Mouse (Mus musculus): Measurements from ENCODE around the gene Ephb1. TPM values are rescaled to one million over a fixed set of nuclear protein-coding genes. Genes with fewer than 3 reads are reported as not detected.

Gene Ephb1
- polyA plus RNA-seq, 1 experiment from 2014 or later: 6.6 TPM

GRCm38 (mm10) chr9:102045111-102045861, 309.2 kb downstream of the Ephb1 start:
- ATAC-seq: no peak

DNA sequence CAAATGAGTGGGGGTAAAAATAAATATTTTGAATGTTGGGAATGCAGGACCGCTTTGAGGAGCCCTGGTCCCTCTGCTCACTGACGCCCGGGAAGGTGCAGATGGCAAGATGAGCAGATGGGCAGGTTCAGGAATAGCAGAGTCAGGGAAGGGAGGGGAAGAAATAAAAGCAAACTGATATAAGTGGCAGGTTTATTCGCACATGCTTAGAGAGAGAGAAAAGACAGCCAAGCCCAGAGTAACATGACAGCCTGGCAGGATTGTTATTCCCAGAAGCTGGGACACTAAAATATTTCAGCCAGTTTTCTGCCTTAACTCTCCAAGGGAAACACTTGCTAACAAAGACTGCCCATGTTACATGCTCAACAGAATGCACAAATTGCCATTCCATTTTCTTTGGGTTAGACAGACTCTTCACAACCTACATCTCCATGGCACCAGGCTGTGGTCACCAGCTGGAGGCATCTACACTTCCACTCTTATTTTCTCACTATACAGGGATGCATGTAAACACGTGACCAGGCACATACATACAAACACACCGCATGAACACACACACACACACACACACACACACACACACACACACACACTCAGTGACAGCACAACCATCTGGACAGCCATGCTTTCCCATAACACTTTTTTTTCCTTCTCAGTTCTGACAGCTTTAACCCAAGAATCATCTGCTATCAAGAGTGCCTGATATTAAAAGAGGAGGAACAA, 315.3 kb downstream of the Ephb1 start:
- no peak for ATAC-seq
- Histone ChIP-seq H3K4me3 (replicated peaks) (no peak overlapping the region), H3K9ac (no peak overlapping the region), H3K4me2 (replicated peaks) (no peak overlapping the region), H3K27ac (no peak overlapping the region), H3K4me1 (replicated peaks) (no peaks in the 10 kb centered on the region), H3K27me3 (replicated peaks) (no peaks in the 10 kb centered on the region), H3K9me3 (no peaks in the 10 kb centered on the region), H3K36me3 (no peaks in the 10 kb centered on the region)
- 55% methylated on average over 6 of the region's 6 CpGs for WGBS

More at GRCm38 (mm10) chr9:102045111-102045861, 309.2 kb downstream of the Ephb1 start:
- no peak overlapping the region for H3K4me2 ChIP-seq (replicated peaks)
- no peak overlapping the region for H3K9ac ChIP-seq
- no peaks in the 10 kb centered on the region for H3K27me3 ChIP-seq (replicated peaks)
- H3K27ac ChIP-seq: no peak overlapping the region
- no peak overlapping the region for H3K4me3 ChIP-seq (replicated peaks)
- no peaks in the 10 kb centered on the region for H3K4me1 ChIP-seq (replicated peaks)
- 36% methylated on average over 8 of the region's 8 CpGs for WGBS
- no peaks in the 10 kb centered on the region for H3K36me3 ChIP-seq
- no peaks in the 10 kb centered on the region for H3K9me3 ChIP-seq

GRCm38 (mm10) chr9:102036132-102036531, 318.4 kb downstream of the Ephb1 start:
- H3K27me3 ChIP-seq (replicated peaks): no peaks in the 10 kb centered on the region
- no peaks in the 10 kb centered on the region for H3K36me3 ChIP-seq
- H3K9ac ChIP-seq: no peak overlapping the region
- no peaks in the 10 kb centered on the region for H3K4me1 ChIP-seq (replicated peaks)
- ATAC-seq: no peak
- H3K9me3 ChIP-seq: no peaks in the 10 kb centered on the region
- H3K4me2 ChIP-seq (replicated peaks): no peak overlapping the region
- no peak overlapping the region for H3K27ac ChIP-seq
- 69% methylated on average over 5 of the region's 5 CpGs for WGBS
- no peak overlapping the region for H3K4me3 ChIP-seq (replicated peaks)

DNA sequence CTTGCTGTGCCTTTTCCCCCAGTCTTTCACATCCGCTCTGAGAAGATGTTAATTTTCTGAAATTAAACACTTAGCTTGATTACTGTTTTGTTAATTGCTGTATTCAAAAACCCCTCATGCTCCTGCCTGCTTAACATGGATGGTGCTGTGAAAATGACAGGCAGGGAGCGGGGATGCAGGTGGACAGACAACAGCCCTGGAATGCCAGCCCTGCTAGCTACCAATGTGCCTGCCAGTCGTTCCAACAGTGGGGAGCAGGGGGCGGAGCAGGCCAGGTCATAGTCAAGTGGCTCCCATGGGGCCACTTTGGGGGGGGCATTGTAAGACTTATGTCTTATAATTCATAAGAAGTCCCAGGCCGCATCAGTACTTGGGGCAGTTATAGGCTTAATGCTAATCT, 321.3 kb downstream of the Ephb1 start:
- H3K27me3 ChIP-seq (replicated peaks): no peaks in the 10 kb centered on the region

GRCm38 (mm10) chr9:102032376-102032775, 322.1 kb downstream of the Ephb1 start:
- no peak overlapping the region for H3K27ac ChIP-seq
- H3K4me1 ChIP-seq (replicated peaks): no peaks in the 10 kb centered on the region
- no peak overlapping the region for H3K4me3 ChIP-seq (replicated peaks)
- no peaks in the 10 kb centered on the region for H3K9me3 ChIP-seq
- WGBS: 69% methylated on average over 8 of the region's 8 CpGs
- no peak overlapping the region for H3K4me2 ChIP-seq (replicated peaks)
- H3K36me3 ChIP-seq: no peaks in the 10 kb centered on the region
- no peak for ATAC-seq
- H3K27me3 ChIP-seq (replicated peaks): no peaks in the 10 kb centered on the region
- H3K9ac ChIP-seq: no peak overlapping the region

More for the DNA sequence above, 321.3 kb downstream of the Ephb1 start:
- Histone ChIP-seq H3K4me3 (replicated peaks) (no peak overlapping the region), H3K4me2 (replicated peaks) (no peak overlapping the region), H3K9me3 (no peaks in the 10 kb centered on the region), H3K4me1 (replicated peaks) (no peaks in the 10 kb centered on the region), H3K9ac (no peak overlapping the region), H3K27ac (no peak overlapping the region), H3K36me3 (no peaks in the 10 kb centered on the region)
- no peak for ATAC-seq
- WGBS: 77% methylated on average over 5 of the region's 5 CpGs

GRCm38 (mm10) chr9:102029661-102030060, 324.8 kb downstream of the Ephb1 start:
- H3K27ac ChIP-seq: no peak overlapping the region
- H3K27me3 ChIP-seq (replicated peaks): no peaks in the 10 kb centered on the region
- no peaks in the 10 kb centered on the region for H3K9me3 ChIP-seq
- no peak for ATAC-seq
- 85% methylated on average over 7 of the region's 7 CpGs for WGBS
- no peaks in the 10 kb centered on the region for H3K36me3 ChIP-seq
- no peak overlapping the region for H3K9ac ChIP-seq
- H3K4me2 ChIP-seq (replicated peaks): no peak overlapping the region
- no peaks in the 10 kb centered on the region for H3K4me1 ChIP-seq (replicated peaks)
- H3K4me3 ChIP-seq (replicated peaks): no peak overlapping the region

DNA sequence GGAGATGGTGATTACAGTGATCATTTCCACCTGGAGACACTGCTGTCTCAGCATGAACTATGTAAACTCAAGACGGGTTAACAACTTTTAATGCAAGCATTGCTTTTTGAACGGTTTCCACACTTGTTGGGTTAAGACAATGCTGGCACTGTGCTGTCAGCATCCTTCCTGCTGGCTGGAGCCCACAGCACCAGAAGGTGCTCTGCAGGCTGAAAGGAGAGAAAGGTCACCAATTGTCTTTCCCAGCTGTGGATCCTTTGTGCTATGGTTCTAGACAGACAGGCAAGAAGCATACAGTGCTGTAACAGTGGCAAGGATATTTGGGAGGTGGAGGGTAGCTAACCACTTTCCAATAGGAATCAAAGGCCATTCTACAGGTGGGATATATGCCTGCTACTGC, 328.4 kb downstream of the Ephb1 start:
- ATAC-seq: no peak
- no peaks in the 10 kb centered on the region for H3K4me1 ChIP-seq (replicated peaks)
- H3K4me3 ChIP-seq (replicated peaks): no peak overlapping the region
- H3K27ac ChIP-seq: no peak overlapping the region
- WGBS: 73% methylated on average over 2 of the region's 2 CpGs
- H3K9ac ChIP-seq: no peak overlapping the region
- H3K27me3 ChIP-seq (replicated peaks): no peaks in the 10 kb centered on the region
- no peaks in the 10 kb centered on the region for H3K9me3 ChIP-seq
- no peak overlapping the region for H3K4me2 ChIP-seq (replicated peaks)
- no peaks in the 10 kb centered on the region for H3K36me3 ChIP-seq

DNA sequence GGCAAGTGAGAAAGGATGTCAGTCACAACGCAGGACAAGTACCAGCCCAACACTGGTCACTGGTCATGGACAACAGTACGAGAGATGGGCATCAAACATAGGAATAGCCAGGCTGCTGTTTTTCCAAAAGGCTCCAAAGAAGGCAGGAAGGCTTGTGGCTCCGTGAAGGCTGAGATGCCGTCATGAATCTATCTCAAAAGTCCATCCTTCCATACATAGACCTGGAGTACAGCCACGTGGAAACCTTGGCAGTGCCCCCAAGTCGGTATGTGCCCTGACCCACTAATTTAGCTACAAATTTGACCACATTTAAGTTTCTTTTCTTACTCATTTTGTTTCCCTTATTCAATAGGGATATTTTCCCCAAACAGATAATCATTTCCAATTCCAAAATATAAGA, 329.4 kb downstream of the Ephb1 start:
- Histone ChIP-seq H3K4me2 (replicated peaks) (no peak overlapping the region), H3K27me3 (replicated peaks) (no peaks in the 10 kb centered on the region), H3K36me3 (no peaks in the 10 kb centered on the region), H3K9me3 (no peaks in the 10 kb centered on the region), H3K4me1 (replicated peaks) (no peaks in the 10 kb centered on the region), H3K9ac (no peak overlapping the region), H3K27ac (no peak overlapping the region), H3K4me3 (replicated peaks) (no peak overlapping the region)
- WGBS: 91% methylated on average over 6 of the region's 6 CpGs
- no peak for ATAC-seq

DNA sequence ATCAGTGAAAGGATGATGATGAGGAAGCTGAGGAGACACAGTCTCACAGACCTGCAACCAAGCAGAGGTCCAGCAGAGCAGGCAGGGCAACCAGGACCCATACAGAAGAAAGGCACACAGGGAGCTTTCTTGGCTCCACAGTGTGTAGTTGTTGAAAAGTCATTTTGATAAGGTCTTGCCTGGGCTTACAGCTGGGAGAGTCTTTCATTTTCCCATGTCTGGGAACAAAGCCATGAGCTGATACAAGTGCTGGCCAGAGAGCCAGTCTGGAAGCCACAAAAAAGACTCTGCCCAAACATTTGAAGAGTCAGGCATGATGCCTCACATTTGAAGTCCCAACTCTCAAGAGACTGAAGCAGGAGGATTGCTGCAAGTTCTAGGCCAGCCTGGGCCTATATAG, 339.0 kb downstream of the Ephb1 start:
- no peak for ATAC-seq
- H3K4me1 ChIP-seq (replicated peaks): no peaks in the 10 kb centered on the region

DNA sequence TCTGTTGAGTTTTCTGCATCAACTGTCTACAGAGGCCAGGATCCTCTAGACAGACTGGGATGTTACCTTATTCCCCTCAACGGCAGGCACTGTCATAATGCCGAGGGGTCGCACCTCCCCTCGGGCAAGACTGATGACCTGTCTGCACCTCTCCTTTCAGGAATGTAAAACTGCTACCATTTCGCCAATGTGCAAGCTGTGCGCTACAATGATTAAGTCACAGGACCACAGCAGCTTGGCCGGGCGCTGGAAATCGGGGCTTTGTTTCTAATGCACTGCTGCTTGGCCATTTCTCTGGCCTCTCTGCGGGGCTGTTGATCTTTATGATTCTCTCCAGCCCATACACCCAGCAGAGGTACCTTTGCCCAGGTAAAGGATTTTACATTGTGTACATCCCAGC, 346.8 kb downstream of the Ephb1 start:
- H3K36me3 ChIP-seq: no peaks in the 10 kb centered on the region
- ATAC-seq: no peak
- 71% methylated on average over 10 of the region's 10 CpGs for WGBS
- no peaks in the 10 kb centered on the region for H3K4me1 ChIP-seq (replicated peaks)
- no peak overlapping the region for H3K4me3 ChIP-seq (replicated peaks)
- no peak overlapping the region for H3K4me2 ChIP-seq (replicated peaks)
- H3K9ac ChIP-seq: no peak overlapping the region
- no peaks in the 10 kb centered on the region for H3K27me3 ChIP-seq (replicated peaks)
- no peaks in the 10 kb centered on the region for H3K9me3 ChIP-seq
- no peak overlapping the region for H3K27ac ChIP-seq

More for the DNA sequence above, 339.0 kb downstream of the Ephb1 start:
- no peaks in the 10 kb centered on the region for H3K9me3 ChIP-seq
- no peak overlapping the region for H3K27ac ChIP-seq
- H3K36me3 ChIP-seq: no peaks in the 10 kb centered on the region
- H3K27me3 ChIP-seq (replicated peaks): no peaks in the 10 kb centered on the region
- no peak overlapping the region for H3K4me3 ChIP-seq (replicated peaks)
- H3K9ac ChIP-seq: no peak overlapping the region
- H3K4me2 ChIP-seq (replicated peaks): no peak overlapping the region

DNA sequence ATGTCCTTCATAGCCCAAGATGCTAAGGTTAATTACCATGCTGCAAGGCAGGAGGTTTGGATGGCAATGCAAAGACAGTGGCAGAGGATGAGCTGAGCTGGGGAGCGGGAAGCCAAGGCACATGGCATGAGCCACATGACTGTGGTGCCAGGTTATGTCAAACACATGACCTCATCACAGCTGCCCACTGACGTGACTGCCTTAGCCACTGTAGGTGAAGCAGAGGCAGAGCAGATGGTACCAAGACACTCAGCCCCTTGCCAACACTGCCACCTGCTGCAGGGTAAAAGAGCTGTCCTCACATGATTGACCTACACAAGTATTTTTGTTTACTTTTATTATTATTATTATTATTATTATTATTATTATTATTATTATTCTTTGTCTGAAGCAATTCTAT, 348.0 kb downstream of the Ephb1 start:
- H3K9ac ChIP-seq: no peak overlapping the region

DNA sequence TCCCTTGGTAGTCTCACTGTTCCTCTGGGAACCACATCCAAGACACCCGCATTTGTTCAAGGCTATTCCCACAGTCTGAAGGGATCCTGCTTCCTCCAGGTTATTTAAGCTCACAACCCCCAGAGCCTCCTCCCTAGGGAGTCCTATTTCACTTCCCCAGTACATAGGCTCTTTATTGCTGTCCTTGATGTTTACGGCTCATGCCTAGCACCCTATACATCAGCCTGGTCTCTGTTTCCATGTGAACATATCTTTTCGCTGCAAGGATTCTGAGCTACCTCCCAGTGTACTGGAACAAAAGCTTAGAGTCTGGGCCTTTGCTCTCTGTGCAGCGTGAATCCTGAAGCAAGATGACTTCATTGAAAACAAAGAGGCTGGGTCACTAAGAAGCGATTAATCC, 351.6 kb downstream of the Ephb1 start:
- Histone ChIP-seq H3K9ac (no peak overlapping the region), H3K27ac (no peak overlapping the region), H3K4me1 (replicated peaks) (no peaks in the 10 kb centered on the region), H3K4me3 (replicated peaks) (no peak overlapping the region), H3K4me2 (replicated peaks) (no peak overlapping the region), H3K36me3 (no peaks in the 10 kb centered on the region), H3K9me3 (no peaks in the 10 kb centered on the region), H3K27me3 (replicated peaks) (no peaks in the 10 kb centered on the region)
- ATAC-seq: no peak
- 43% methylated on average over 5 of the region's 5 CpGs for WGBS

More for the DNA sequence above, 348.0 kb downstream of the Ephb1 start:
- Histone ChIP-seq H3K36me3 (no peaks in the 10 kb centered on the region), H3K4me3 (replicated peaks) (no peak overlapping the region), H3K9me3 (no peaks in the 10 kb centered on the region), H3K27me3 (replicated peaks) (no peaks in the 10 kb centered on the region), H3K4me2 (replicated peaks) (no peak overlapping the region), H3K27ac (no peak overlapping the region), H3K4me1 (replicated peaks) (no peaks in the 10 kb centered on the region)
- 74% methylated on average over 2 of the region's 2 CpGs for WGBS
- no peak for ATAC-seq

DNA sequence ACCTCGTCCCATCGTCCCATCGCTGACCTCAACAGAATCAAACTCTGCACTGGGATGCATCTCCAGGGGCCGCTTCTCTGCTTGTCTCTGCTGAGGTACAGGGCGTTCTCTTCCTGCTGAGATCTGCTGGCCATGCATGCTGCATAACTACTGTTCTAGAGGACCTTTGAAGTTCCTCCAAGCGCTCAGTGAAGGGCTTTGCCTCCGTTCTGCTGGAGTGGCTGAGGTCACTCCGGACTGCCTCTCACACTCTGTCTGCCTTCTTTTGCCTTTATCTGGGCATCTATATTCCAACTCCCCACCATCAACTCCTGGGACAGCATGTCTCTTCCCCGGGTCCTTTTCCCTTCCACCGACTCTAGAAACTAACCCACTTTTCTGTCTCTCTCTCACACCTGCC, 352.3 kb downstream of the Ephb1 start:
- no peak overlapping the region for H3K4me3 ChIP-seq (replicated peaks)
- ATAC-seq: no peak
- no peaks in the 10 kb centered on the region for H3K4me1 ChIP-seq (replicated peaks)
- no peaks in the 10 kb centered on the region for H3K36me3 ChIP-seq
- no peak overlapping the region for H3K9ac ChIP-seq
- no peak overlapping the region for H3K4me2 ChIP-seq (replicated peaks)
- no peak overlapping the region for H3K27ac ChIP-seq
- no peaks in the 10 kb centered on the region for H3K27me3 ChIP-seq (replicated peaks)
- no peaks in the 10 kb centered on the region for H3K9me3 ChIP-seq
- WGBS: 79% methylated on average over 10 of the region's 10 CpGs
